Mouse (Mus musculus): ENCODE measurements around the gene Bach1.
A peak's percentile ranks its signal among the peaks of the same experiment; 100 is the strongest.

DNA sequence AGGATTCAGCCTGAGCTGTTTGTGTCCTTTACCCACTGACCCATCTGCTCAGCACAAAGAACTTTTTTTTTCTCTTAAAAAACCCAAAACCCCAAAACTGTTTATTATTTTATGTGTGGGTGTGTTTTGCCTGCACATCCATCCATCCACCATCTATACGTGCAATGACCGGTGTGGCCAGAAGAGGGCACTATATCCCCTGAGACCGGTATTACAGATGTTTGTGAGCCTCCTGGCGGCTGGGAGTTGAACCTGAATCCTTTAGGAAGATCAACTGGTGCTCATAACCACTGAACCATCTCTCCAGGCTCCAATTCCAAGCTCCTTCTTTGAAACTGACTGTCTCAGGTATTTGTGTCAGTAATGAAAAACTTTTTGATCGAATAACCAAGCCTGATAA, 48.0 kb downstream of the Bach1 start:
- TF ChIP-seq CTCF (IDR thresholded peaks at IDR 0.05; ENCODE audit: low read depth, low read length) (peak; percentile 88), POLR2A (IDR thresholded peaks at IDR 0.05; ENCODE audit: extremely low read depth, insufficient read depth, low read length) (no peak)
